Comparison of ENCODE assay signal across 12 mouse cellular contexts in the genomic region with DNA sequence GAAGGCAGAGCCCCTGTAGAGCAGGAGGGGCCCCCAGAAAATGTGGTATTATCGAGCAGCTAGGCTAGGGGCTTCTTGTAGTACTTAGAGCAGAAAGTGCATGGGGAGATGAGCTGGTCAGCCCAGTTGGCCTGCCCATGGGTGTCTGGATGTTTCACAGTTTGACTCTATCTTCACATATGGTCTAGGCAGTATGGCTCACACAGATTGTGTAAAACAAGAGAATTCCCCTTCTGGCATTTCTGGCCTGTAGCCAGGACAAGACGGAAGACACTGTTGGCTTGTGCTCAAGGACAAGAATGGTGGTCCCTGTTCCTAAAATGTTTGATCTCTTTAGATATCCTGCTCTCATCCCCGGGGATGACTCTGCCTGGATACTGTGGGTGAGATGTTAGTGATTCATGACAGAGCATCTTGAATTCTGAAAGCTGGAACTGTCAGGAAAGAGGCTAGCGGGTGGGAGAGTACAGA.
A peak's percentile ranks its signal among the peaks of the same experiment; 100 is the strongest.
DNase-seq lines count a peak whose midpoint lies in the region; ATAC-seq and TF ChIP-seq lines count a peak whose summit lies in the region.
"Had no signal": no experiment of that assay in that cellular context is flagged by ENCODE, and none has a peak within 500 bp of the region (broad histone marks: within the 10 kb centered on the region; RNA-seq: fewer than 3 reads in every experiment).

No protein-coding gene starts in this region.

- WGBS in hindbrain, postnatal 0 days: 52% methylated on average over 4 of the region's 4 CpGs
- 85% methylated on average over 4 of the region's 4 CpGs for WGBS in hindbrain, embryonic 11.5 days
- WGBS in lung, embryonic 16.5 days: 50% methylated on average over 4 of the region's 4 CpGs

- H3K27me3 ChIP-seq in hindbrain, postnatal 0 days (ENCODE audit: insufficient read depth, low read length): no peaks in the 10 kb centered on the region
- no peaks in the 10 kb centered on the region for H3K27me3 ChIP-seq in hindbrain, embryonic 11.5 days (ENCODE audit: control insufficient read depth, insufficient read depth, low read length)
- H3K27me3 ChIP-seq in lung, embryonic 16.5 days (ENCODE audit: control insufficient read depth, insufficient read depth, low read depth, low read length): no peaks in the 10 kb centered on the region
- H3K27me3 ChIP-seq: heart, embryonic 15.5 days; liver, embryonic 13.5 days; stomach, embryonic 15.5 days had no signal

- H3K4me3 ChIP-seq in hindbrain, postnatal 0 days (ENCODE audit: low read length): no peak overlapping the region
- H3K4me3 ChIP-seq in hindbrain, embryonic 11.5 days (ENCODE audit: low read depth, low read length): no peak overlapping the region
- H3K4me3 ChIP-seq in lung, embryonic 16.5 days (ENCODE audit: low read length): no peak overlapping the region
- H3K4me3 ChIP-seq: heart, embryonic 15.5 days; liver, embryonic 13.5 days; stomach, embryonic 15.5 days had no signal

- H3K4me2 ChIP-seq in hindbrain, postnatal 0 days (ENCODE audit: low read depth, low read length): no peak overlapping the region
- H3K4me2 ChIP-seq in hindbrain, embryonic 11.5 days (replicated peaks; ENCODE audit: low read depth, low read length): no peak overlapping the region
- H3K4me2 ChIP-seq in lung, embryonic 16.5 days (ENCODE audit: low read depth, low read length): no peak overlapping the region
- H3K4me2 ChIP-seq: heart, embryonic 15.5 days; liver, embryonic 13.5 days; stomach, embryonic 15.5 days had no signal

- TF ChIP-seq CTCF in hindbrain, postnatal 0 days (IDR thresholded peaks at IDR 0.05; ENCODE audit: low read depth): no peak

- ATAC-seq in hindbrain, postnatal 0 days: peak; percentile 40; the same call in 1 of the 2 replicates
- ATAC-seq in hindbrain, embryonic 11.5 days (ENCODE audit: low FRiP score): no peak
- peak; percentile 37; the same call in 1 of the 2 replicates for ATAC-seq in lung, embryonic 16.5 days (ENCODE audit: low read depth)
- ATAC-seq in cerebellum, adult (ENCODE audit: insufficient number of reproducible peaks, low FRiP score, low TSS enrichment): peak; percentile 53

- H3K27ac ChIP-seq in hindbrain, postnatal 0 days: no peak overlapping the region
- no peak overlapping the region for H3K27ac ChIP-seq in hindbrain, embryonic 11.5 days (ENCODE audit: low read depth, low read length)
- H3K27ac ChIP-seq in lung, embryonic 16.5 days (ENCODE audit: low read length): no peak overlapping the region
- H3K27ac ChIP-seq: heart, embryonic 15.5 days; liver, embryonic 13.5 days; stomach, embryonic 15.5 days had no signal

- no peaks in the 10 kb centered on the region for H3K9me3 ChIP-seq in hindbrain, postnatal 0 days (ENCODE audit: low read length)
- no peaks in the 10 kb centered on the region for H3K9me3 ChIP-seq in hindbrain, embryonic 11.5 days (ENCODE audit: control insufficient read depth, low read length)
- H3K9me3 ChIP-seq in lung, embryonic 16.5 days (ENCODE audit: control insufficient read depth, low read length): no peaks in the 10 kb centered on the region
- H3K9me3 ChIP-seq: heart, embryonic 15.5 days; liver, embryonic 13.5 days; stomach, embryonic 15.5 days had no signal

- peak; percentile 70 for DNase-seq in hindbrain, postnatal 0 days (ENCODE audit: low spot score)
- no peak for DNase-seq in hindbrain, embryonic 11.5 days (ENCODE audit: low spot score)
- no peak for DNase-seq in lung, adult 18-20 months
- DNase-seq in cerebellum, postnatal 10 days: peak; percentile 87 to 90
- DNase-seq in thymus, postnatal 4 days: no peak
- DNase-seq: kidney, postnatal 14 days; liver, embryonic 13.5 days; thymus, postnatal 25 days had no signal

- no peak overlapping the region for H3K9ac ChIP-seq in hindbrain, postnatal 0 days (replicated peaks; ENCODE audit: low read length)
- H3K9ac ChIP-seq in hindbrain, embryonic 11.5 days (ENCODE audit: low read depth, low read length): no peak overlapping the region
- no peak overlapping the region for H3K9ac ChIP-seq in lung, embryonic 16.5 days (ENCODE audit: low read length)
- H3K9ac ChIP-seq: heart, embryonic 15.5 days; liver, embryonic 13.5 days; stomach, embryonic 15.5 days had no signal

- peaks cover 6% of the 10 kb centered on the region; the same call in 1 of the 2 replicates for H3K4me1 ChIP-seq in hindbrain, postnatal 0 days (ENCODE audit: insufficient read depth, low read length)
- H3K4me1 ChIP-seq in hindbrain, embryonic 11.5 days (replicated peaks; ENCODE audit: control insufficient read depth, insufficient read depth, low read length): no peaks in the 10 kb centered on the region; the same call in 1 of the 2 replicates
- H3K4me1 ChIP-seq in lung, embryonic 16.5 days (replicated peaks; ENCODE audit: control insufficient read depth, insufficient read depth, low read length): peaks cover 11% of the 10 kb centered on the region
- H3K4me1 ChIP-seq: stomach, embryonic 15.5 days had no signal

- H3K36me3 ChIP-seq in hindbrain, postnatal 0 days (ENCODE audit: insufficient read depth, low read length): no peaks in the 10 kb centered on the region
- no peaks in the 10 kb centered on the region for H3K36me3 ChIP-seq in hindbrain, embryonic 11.5 days (ENCODE audit: control insufficient read depth, insufficient read depth, low read length)
- no peaks in the 10 kb centered on the region for H3K36me3 ChIP-seq in lung, embryonic 16.5 days (ENCODE audit: control insufficient read depth, insufficient read depth, low read length)
- H3K36me3 ChIP-seq: heart, embryonic 15.5 days; stomach, embryonic 15.5 days had no signal

Comparison
In these comparisons a context has a peak if more than half of its experiments do, and no peak if none do; other contexts are left out.
1. DNase-seq: peak in hindbrain, postnatal 0 days (single experiment) and cerebellum, postnatal 10 days (2 of 2); none in hindbrain, embryonic 11.5 days (single experiment), lung, adult 18-20 months (0 of 2) and thymus, postnatal 4 days (single experiment).